Mouse (Mus musculus): ENCODE results near the gene Arl4c. TPM values are rescaled to one million over a fixed set of nuclear protein-coding genes. Genes with fewer than 3 reads are reported as not detected.

The Arl4c gene
- polyA plus RNA-seq, 1 experiment, result 0.03 TPM

DNA sequence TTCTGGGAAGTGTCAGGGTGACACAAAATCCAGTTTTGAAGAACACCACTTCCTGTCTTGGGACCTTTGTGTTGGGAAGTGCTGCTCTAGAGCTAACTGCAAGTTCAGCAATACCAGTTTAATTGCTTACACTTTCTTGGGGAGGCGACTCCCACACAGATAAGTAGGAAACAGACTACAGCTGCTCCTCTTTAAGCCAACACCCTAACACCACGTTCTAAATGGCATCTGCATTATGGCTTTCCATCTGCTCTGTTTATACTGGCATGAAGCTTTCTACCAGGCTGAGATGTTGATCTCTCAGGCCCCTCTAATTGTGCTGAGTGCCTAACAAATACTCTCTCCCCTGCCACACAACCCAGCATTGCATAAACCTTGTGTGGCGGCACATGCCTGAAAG, 36.9 kb upstream of the Arl4c start:
- no peaks in the 10 kb centered on the region for H3K36me3 ChIP-seq (ENCODE audit: control insufficient read depth)
- no peaks in the 10 kb centered on the region for H3K27me3 ChIP-seq (ENCODE audit: control insufficient read depth)
- no peaks in the 10 kb centered on the region for H3K4me1 ChIP-seq (ENCODE audit: control insufficient read depth)
- TF ChIP-seq GATA1 (IDR thresholded peaks at IDR 0.05; ENCODE audit: low read length) (no peak), TAL1 (IDR thresholded peaks at IDR 0.05; ENCODE audit: low read length) (no peak)
- H3K9me3 ChIP-seq (ENCODE audit: control insufficient read depth, low read length), result no peaks in the 10 kb centered on the region
- H3K4me3 ChIP-seq (replicated peaks), result no peak overlapping the region

DNA sequence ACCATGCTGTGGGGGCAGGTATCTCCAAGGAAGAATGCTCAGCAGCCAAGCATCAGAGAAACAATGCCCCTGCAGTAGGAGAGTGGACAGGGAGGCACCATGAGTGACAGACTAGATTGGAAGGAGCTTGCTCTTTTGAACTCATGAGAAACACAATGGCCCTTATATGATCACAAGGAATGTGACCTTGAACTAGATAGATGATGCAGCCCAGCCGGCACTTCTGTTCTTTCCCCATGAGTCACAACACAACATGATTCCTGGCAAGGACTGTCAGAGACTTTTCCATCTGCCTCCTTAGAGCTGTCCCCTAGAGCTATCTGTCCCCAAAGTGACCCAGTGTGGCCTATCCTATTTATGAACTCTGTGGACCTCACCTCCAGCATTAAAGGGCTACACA, 27.5 kb upstream of the Arl4c start:
- H3K4me1 ChIP-seq (ENCODE audit: control insufficient read depth), result no peaks in the 10 kb centered on the region
- H3K27me3 ChIP-seq (ENCODE audit: control insufficient read depth), result no peaks in the 10 kb centered on the region
- H3K9me3 ChIP-seq (ENCODE audit: control insufficient read depth, low read length), result no peaks in the 10 kb centered on the region

DNA sequence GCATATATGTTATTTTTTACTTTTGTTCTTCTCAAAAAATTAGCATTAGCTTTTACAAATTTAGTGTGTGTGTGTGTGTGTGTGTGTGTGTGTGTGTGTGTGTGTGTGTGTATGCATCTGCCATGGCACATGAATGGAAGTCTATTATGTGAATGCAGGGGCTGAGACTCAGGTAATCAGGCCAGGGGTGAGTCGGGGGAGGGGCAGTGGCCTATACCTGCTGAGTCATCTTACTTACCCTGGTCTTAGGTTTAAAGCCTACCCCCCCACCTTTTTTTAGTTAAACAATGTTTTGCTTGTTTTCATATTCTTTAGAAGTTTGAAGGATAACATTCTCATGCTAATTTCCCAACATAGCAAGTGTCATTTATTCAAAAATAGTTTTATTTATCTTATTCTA, 25.3 kb upstream of the Arl4c start:
- TF ChIP-seq GATA1 (IDR thresholded peaks at IDR 0.05; ENCODE audit: low read length), result no peak
- no peak for TF ChIP-seq TAL1 (IDR thresholded peaks at IDR 0.05; ENCODE audit: low read length)
- H3K36me3 ChIP-seq (ENCODE audit: control insufficient read depth), result no peaks in the 10 kb centered on the region
- H3K9me3 ChIP-seq (ENCODE audit: control insufficient read depth, low read length), result no peaks in the 10 kb centered on the region
- no peak overlapping the region for H3K4me3 ChIP-seq (replicated peaks)
- no peaks in the 10 kb centered on the region for H3K27me3 ChIP-seq (ENCODE audit: control insufficient read depth)
- H3K4me1 ChIP-seq (ENCODE audit: control insufficient read depth), result no peaks in the 10 kb centered on the region

More for the DNA sequence above, 27.5 kb upstream of the Arl4c start:
- no peak overlapping the region for H3K4me3 ChIP-seq (replicated peaks)
- no peaks in the 10 kb centered on the region for H3K36me3 ChIP-seq (ENCODE audit: control insufficient read depth)
- TF ChIP-seq GATA1 (IDR thresholded peaks at IDR 0.05; ENCODE audit: low read length) (no peak), TAL1 (IDR thresholded peaks at IDR 0.05; ENCODE audit: low read length) (no peak)

DNA sequence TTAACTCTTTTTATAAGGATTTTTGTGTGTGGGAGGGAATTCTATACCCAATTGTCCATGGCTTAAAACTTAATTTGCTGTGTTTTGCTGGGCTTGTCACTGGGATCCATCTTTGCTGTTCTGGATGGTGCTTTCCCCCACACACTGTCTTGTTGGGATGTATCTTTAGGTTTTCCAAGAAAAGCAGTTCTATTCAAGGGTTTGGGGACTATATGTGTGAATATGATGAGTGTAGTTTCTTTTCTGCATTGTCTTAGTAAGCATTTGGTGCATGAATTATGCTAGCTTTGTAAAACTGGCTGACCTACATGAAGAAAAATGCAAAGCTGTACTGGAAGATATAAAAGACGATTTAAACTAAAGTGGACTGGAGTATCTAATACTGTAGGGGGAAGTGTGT, 23.7 kb upstream of the Arl4c start:
- Histone ChIP-seq H3K36me3 (ENCODE audit: control insufficient read depth) (no peaks in the 10 kb centered on the region), H3K9me3 (ENCODE audit: control insufficient read depth, low read length) (no peaks in the 10 kb centered on the region), H3K4me1 (ENCODE audit: control insufficient read depth) (no peaks in the 10 kb centered on the region), H3K27me3 (ENCODE audit: control insufficient read depth) (no peaks in the 10 kb centered on the region), H3K4me3 (replicated peaks) (no peak overlapping the region)
- TF ChIP-seq GATA1 (IDR thresholded peaks at IDR 0.05; ENCODE audit: low read length), result no peak
- no peak for TF ChIP-seq TAL1 (IDR thresholded peaks at IDR 0.05; ENCODE audit: low read length)

DNA sequence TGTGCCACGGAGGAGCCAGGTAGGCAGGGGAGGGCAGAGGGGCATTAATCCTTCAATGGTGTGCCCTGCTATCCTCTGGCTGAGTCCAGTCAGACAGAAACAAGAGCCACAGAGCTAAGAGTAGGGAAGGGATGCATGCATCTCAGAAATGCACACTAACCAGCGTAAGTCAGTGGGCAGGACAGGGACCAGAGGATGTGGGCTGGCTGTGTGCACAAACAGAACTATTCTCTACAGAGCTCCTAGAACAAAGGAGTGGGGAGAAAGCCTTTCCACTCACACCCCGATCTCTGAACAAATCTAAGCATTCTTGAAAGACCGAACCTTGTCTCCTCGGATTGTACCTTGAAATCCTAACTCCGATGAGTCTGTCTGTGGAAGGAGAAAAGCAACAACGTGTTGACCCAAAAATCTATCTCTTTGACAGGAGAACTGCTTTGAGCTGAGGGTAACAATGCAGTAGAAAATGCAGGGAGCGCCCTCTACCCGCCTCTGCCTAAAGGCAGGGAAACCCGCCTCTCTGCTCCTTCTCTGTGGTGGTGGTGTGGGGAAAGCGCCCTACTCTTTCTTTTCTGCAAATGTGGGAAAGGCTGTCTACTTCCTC, 18.7 kb upstream of the Arl4c start:
- Histone ChIP-seq H3K27me3 (ENCODE audit: control insufficient read depth) (no peaks in the 10 kb centered on the region), H3K4me3 (replicated peaks) (no peak overlapping the region), H3K4me1 (ENCODE audit: control insufficient read depth) (no peaks in the 10 kb centered on the region), H3K9me3 (ENCODE audit: control insufficient read depth, low read length) (no peaks in the 10 kb centered on the region), H3K36me3 (ENCODE audit: control insufficient read depth) (no peaks in the 10 kb centered on the region)
- TF ChIP-seq GATA1 (IDR thresholded peaks at IDR 0.05; ENCODE audit: low read length) (no peak), TAL1 (IDR thresholded peaks at IDR 0.05; ENCODE audit: low read length) (no peak)

DNA sequence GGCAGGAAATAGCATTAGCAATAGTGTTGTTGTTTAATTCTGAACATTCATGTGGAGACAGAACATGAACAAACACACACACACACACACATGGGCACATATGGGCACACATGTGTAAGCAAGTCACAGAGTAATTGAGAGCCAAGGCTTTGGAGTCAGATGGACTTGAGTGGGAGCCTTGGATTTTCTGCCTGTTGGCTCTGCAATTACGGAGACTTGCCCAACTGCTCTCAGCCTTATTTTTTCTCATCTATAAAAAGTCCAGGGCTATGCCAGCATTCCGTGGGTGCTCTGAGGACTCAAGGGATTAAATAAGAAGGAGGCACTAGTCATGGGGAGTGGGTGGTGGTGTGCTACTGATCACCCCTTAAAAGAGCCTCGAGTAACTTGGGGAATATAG, 16.5 kb upstream of the Arl4c start:
- TF ChIP-seq GATA1 (IDR thresholded peaks at IDR 0.05; ENCODE audit: low read length) (no peak), TAL1 (IDR thresholded peaks at IDR 0.05; ENCODE audit: low read length) (no peak)
- Histone ChIP-seq H3K9me3 (ENCODE audit: control insufficient read depth, low read length) (no peaks in the 10 kb centered on the region), H3K4me3 (replicated peaks) (no peak overlapping the region), H3K27me3 (ENCODE audit: control insufficient read depth) (no peaks in the 10 kb centered on the region), H3K36me3 (ENCODE audit: control insufficient read depth) (no peaks in the 10 kb centered on the region), H3K4me1 (ENCODE audit: control insufficient read depth) (no peaks in the 10 kb centered on the region)

DNA sequence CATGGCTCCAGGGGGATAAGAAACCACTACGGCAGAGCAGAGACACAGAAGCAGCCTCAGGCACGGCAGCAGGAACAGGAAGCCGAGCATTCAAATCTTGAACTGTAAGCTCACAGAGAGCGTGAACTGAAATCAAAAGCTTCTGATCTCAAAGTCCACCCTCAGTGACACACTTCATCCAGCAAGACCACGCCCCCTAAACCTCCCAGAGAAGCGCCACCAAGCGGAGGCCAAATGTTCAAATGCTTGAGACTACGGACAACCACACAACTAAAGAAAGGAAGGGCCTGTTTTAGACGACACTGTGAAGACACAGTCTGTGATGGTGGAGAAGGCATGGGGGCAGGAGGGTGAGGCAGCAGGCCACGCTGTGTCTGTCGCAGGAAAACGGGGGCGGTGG, 15.7 kb upstream of the Arl4c start:
- Histone ChIP-seq H3K9me3 (ENCODE audit: control insufficient read depth, low read length) (no peaks in the 10 kb centered on the region), H3K27me3 (ENCODE audit: control insufficient read depth) (no peaks in the 10 kb centered on the region)
- TF ChIP-seq GATA1 (IDR thresholded peaks at IDR 0.05; ENCODE audit: low read length) (no peak), TAL1 (IDR thresholded peaks at IDR 0.05; ENCODE audit: low read length) (no peak)

DNA sequence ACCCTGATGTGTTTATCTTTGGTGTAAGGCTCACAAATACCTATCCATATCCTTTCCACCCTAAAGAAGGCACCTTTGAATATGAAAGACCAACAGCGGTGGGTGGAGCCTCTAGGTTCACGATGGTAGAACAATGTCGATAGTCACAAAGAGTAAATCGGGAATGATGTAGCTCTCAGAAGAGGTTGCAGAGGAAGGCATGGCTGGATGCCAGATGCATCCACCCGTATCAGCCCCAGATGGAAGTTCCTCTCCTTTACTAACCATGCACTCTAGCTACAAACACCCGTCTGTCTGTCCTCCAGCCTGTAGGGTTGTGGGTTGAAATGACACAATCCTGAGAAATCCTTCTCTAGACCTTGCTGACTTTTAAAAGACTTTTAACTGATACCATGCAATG, 10.0 kb upstream of the Arl4c start:
- Histone ChIP-seq H3K4me3 (replicated peaks) (no peak overlapping the region), H3K4me1 (ENCODE audit: control insufficient read depth) (no peaks in the 10 kb centered on the region), H3K27me3 (ENCODE audit: control insufficient read depth) (no peaks in the 10 kb centered on the region), H3K9me3 (ENCODE audit: control insufficient read depth, low read length) (no peaks in the 10 kb centered on the region), H3K36me3 (ENCODE audit: control insufficient read depth) (no peaks in the 10 kb centered on the region)
- TF ChIP-seq GATA1 (IDR thresholded peaks at IDR 0.05; ENCODE audit: low read length) (no peak), TAL1 (IDR thresholded peaks at IDR 0.05; ENCODE audit: low read length) (no peak)

More for the DNA sequence above, 15.7 kb upstream of the Arl4c start:
- Histone ChIP-seq H3K4me3 (replicated peaks) (no peak overlapping the region), H3K4me1 (ENCODE audit: control insufficient read depth) (no peaks in the 10 kb centered on the region), H3K36me3 (ENCODE audit: control insufficient read depth) (no peaks in the 10 kb centered on the region)

DNA sequence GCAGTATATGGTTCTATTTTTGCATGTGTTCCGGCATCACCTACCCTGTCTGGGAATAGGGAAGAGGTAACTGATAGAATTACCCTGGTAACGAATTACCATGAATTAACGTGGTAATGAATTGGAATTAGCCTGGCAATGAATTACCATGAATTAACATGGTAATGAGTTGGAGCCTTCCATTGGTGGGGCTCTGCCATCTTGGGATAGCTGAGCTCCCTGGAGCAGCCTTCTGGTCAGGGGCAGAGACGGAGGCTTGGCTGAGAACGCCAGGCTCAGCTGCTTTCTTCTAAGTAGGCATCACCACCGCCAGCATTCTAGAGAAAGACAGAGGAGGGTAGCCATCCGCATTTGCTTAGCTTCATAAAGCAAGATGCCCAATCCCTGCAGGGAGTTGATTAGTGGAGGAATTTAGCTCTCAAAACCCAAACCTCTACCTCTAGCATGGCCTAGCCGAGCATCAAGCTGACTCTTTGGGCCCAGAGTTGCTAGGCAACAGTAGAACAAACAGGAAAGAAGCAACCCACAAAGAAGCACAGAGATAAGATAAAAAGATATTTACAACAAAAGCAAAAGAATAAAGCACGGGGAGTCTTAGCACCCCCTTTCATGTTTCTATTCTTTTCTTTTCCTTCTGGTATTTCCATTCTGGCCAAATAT, 6.8 kb upstream of the Arl4c start:
- TF ChIP-seq TAL1 (IDR thresholded peaks at IDR 0.05; ENCODE audit: low read length), result no peak
- TF ChIP-seq GATA1 (IDR thresholded peaks at IDR 0.05; ENCODE audit: low read length), result no peak
- no peaks in the 10 kb centered on the region for H3K9me3 ChIP-seq (ENCODE audit: control insufficient read depth, low read length)
- H3K36me3 ChIP-seq (ENCODE audit: control insufficient read depth), result no peaks in the 10 kb centered on the region
- no peak overlapping the region for H3K4me3 ChIP-seq (replicated peaks)
- H3K4me1 ChIP-seq (ENCODE audit: control insufficient read depth), result no peaks in the 10 kb centered on the region
- H3K27me3 ChIP-seq (ENCODE audit: control insufficient read depth), result 0 out of 2 replicates have a peak, but pooled peaks cover 4% of the 10 kb centered on the region
